Mouse (Mus musculus): ENCODE measurements around the gene Ablim1.
"Not testable (repeated sequence)": the region's sequence is repeated elsewhere in the genome, so short reads cannot be mapped to it uniquely, and the experiment has no call there.

Gene Ablim1

GRCm38 (mm10) chr19:57155121-57155884 is 159.4 kb downstream of the Ablim1 start:
- DNase-seq (ENCODE audit: low read depth, low spot score) = no peak

DNA sequence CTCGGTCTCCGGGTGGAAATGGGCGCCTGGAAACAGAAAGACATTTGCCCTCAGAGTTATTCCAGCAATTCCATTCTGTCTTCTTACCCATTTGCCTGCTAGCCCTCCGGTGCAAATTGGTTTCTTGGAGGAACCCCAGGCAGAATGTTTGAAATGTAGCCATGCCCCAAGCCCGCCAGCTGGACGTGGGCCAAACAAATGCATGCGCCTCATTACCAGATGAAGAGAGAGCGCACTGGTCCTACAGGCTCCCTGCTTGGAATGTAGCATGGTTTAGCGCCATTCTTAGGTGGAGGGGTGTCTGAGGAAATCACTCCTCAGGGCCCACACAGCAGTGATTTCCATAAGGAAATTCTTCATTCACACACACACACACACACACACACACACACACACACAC is 162.4 kb downstream of the Ablim1 start:
- no peak for DNase-seq (ENCODE audit: low read depth, low spot score)

DNA sequence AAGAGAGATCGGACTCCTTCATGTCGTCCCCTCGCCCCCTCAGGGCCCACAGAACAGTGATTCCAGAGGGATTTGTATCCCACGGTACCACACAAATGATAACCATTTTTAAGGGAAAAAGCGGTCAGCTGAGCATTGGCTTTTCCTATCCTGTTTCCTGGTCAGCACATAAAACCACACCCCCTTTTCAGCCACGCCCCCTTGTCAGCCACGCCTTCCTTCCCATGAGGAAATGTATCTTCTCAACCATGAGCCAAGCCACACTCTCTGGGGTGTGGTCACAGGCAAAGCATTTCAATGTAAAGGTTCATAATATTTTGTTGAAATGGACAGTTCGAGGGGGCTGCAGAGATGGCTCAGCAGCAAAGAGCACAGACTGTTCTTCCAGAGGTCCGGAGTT is 163.2 kb downstream of the Ablim1 start:
- no peak for DNase-seq (ENCODE audit: low read depth, low spot score)

DNA sequence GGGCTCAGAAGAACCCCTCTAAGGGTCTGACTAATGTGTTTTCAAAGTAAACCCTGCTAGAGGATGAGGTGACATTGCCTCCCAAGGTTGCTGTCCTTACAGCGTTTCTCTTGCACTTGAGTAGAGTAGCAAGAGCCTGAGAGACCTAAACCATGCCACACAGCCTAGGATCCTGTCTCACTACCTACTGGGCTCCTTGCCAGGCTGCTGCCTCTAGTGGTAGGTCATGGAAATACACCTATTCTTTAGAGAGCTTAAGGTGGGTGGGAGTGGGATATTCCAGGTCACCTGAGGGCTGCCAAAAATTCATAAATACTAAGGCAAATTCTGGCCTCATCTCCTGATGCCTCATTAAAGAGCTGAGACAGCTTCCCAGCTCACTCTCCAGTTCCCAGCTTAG is 164.4 kb downstream of the Ablim1 start:
- DNase-seq (ENCODE audit: low read depth, low spot score) = peak; percentile 54

DNA sequence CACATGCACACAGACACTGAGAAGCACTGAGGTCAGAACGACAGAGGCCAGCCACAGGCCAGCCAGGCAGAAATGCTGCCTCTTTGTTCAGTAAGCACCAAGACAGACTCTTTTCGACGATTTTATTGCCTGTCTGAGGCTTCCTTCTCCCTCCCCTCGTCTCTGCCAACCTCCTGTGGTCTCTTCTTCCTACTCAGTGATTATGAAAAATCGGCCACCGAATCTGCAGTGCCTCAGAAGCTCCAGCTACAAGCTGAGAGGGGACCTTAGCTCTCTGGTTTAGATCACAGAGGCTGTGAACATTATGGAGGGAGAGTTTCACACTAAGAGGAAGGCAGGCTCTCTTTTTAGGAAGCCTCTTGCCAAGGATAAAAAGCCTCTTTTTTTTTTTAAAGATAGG is 167.0 kb downstream of the Ablim1 start:
- DNase-seq (ENCODE audit: low read depth, low spot score) = no peak

DNA sequence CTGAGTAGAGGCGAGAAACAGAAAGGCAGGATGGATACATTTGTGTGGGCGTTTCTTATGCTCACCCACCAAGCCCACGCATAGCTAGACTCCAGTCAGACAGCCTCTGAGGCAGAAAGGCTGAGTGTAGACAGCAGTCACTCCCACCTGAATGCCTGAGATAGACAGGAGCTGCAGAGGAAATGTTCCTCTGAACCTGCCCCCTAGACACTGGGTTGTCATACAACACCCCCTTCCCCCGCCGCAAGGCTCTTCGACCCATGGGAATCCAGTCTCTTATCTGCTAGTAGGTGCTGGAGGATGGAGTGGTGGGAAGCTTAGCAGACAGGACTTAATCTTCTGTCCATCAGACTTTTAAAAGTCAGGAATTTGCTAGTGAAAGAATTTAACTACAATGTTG is 167.8 kb downstream of the Ablim1 start:
- DNase-seq (ENCODE audit: low read depth, low spot score) = no peak

GRCm38 (mm10) chr19:57143646-57144045 is 171.1 kb downstream of the Ablim1 start:
- no peak for DNase-seq (ENCODE audit: low read depth, low spot score)

DNA sequence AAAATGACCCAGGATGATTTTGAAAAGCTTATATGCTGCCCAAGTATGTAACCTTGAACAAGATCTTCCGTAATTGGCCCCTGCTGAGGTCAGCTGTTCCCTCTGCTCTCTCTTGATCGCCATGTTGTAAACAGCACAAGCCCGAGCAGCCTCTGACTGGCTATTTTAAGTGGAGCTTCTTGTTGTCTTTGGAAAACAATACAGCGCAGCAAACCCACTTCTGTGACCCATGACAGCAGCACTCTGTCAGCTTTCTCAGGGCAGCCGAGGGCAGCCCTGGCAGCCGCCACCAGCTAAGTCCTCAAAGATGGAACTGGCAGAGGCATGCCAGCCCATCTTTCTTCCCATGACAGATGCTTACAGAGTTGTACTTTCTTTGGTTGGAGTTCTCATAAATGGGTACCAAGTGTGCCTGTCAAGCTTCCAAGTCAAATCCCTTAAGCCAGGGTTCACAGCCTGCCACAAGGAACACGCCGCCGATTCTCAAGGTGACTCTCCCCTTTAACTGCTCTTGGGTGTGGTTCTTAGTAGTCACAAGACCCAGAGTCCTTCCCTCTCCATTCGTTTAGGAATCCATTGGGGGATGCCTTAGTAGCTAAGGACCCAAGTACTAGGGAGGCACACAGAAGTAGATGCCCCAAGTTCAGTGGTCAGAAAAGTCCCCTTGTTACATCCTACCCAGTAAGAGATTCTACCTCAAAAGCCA is 172.8 kb downstream of the Ablim1 start:
- no peak for DNase-seq (ENCODE audit: low read depth, low spot score)

- DNase-seq (ENCODE audit: low read depth, low spot score) = no peak
Measured at GRCm38 (mm10) chr19:57140874-57141273, 173.8 kb downstream of the Ablim1 start.

GRCm38 (mm10) chr19:57140071-57140470 is 174.6 kb downstream of the Ablim1 start:
- DNase-seq (ENCODE audit: low read depth, low spot score) = no peak

GRCm38 (mm10) chr19:57138909-57139617 is 175.7 kb downstream of the Ablim1 start:
- DNase-seq (ENCODE audit: low read depth, low spot score) = no peak

DNA sequence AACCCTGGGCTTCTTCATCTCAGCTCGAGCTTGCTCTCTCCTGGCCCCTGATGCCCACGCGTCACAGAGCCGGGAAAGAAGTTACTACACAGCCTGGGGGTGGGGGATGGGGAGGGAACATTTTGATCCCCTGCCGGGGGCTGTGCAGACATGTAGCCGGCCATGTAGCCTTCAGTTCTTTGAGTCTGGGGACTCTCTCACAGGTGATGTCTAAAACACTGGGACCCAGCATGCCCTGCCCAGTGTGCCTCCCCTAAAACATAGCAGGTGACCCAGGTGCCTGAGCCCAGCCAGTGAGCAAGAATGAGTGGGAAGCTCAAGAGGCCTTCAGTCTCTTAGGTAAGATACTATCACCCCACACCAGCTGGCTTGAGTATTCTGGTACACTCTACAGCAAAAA is 176.2 kb downstream of the Ablim1 start:
- no peak for DNase-seq (ENCODE audit: low read depth, low spot score)

DNA sequence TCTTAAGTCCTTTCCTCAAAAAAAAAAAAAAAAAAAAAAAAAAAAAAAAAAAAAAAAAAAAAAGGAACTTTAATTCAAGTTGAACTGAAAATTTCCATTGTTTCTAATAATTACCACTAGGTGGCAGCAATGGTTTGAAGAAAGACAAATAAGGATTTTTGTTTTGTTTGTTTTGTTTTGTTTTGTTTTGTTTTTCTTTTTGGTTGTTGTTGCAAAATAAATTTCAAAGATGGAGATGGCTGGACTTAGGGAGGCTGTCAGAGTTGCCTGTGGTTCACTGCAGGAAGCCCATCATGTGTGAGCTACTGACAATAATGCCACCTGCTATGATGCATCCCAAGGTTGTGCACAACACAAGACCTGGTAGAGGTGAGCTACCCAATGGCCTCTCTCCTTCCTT is 176.7 kb downstream of the Ablim1 start:
- peak; percentile 35 for DNase-seq (ENCODE audit: low read depth, low spot score)

GRCm38 (mm10) chr19:57136228-57136627 is 178.5 kb downstream of the Ablim1 start:
- peak; percentile 85 for DNase-seq (ENCODE audit: low read depth, low spot score)

- not testable (repeated sequence) for DNase-seq (ENCODE audit: low read depth, low spot score)
Measured at GRCm38 (mm10) chr19:57135654-57136053, 179.1 kb downstream of the Ablim1 start.

GRCm38 (mm10) chr19:57134654-57135348 is 179.9 kb downstream of the Ablim1 start:
- DNase-seq (ENCODE audit: low read depth, low spot score) = no peak

- no peak for DNase-seq (ENCODE audit: low read depth, low spot score)
Measured at GRCm38 (mm10) chr19:57132916-57133520, 181.7 kb downstream of the Ablim1 start.

DNA sequence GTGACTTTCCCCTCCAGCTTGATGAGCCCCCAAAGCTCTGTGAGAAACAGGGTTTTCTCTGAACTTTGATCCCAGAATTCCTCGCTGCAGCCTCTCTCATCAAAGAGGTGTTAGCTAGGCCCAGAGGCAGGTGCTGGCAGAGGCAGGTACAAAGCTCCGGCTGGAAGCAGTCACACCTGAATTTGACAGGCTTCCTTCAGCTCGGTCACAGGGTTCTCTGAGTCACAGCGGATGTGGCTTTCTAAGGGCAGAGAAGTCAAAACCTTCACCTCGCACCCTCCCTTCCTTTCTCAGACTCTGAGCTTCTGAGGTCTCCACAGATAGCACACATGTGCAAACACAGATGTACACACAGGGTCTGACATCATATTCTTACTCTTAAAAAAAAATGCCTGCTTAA is 182.4 kb downstream of the Ablim1 start:
- peak; percentile 33 for DNase-seq (ENCODE audit: low read depth, low spot score)

- no peak for DNase-seq (ENCODE audit: low read depth, low spot score)
Measured at GRCm38 (mm10) chr19:57131366-57131765, 183.4 kb downstream of the Ablim1 start.

GRCm38 (mm10) chr19:57130591-57130990 is 184.1 kb downstream of the Ablim1 start:
- no peak for DNase-seq (ENCODE audit: low read depth, low spot score)

GRCm38 (mm10) chr19:57129729-57130128 is 185.0 kb downstream of the Ablim1 start:
- DNase-seq (ENCODE audit: low read depth, low spot score) = no peak
